Mouse (Mus musculus) kidney, adult 18-20 months (tissue): Measurements from ENCODE around the gene Fhl1.
A peak's percentile ranks its signal among the peaks of the same experiment; 100 is the strongest.

Experiments
- DNase-seq: peaks from one replicate; pipeline ENCODE4 v3.0.0; 2021

Gene Fhl1

DNA sequence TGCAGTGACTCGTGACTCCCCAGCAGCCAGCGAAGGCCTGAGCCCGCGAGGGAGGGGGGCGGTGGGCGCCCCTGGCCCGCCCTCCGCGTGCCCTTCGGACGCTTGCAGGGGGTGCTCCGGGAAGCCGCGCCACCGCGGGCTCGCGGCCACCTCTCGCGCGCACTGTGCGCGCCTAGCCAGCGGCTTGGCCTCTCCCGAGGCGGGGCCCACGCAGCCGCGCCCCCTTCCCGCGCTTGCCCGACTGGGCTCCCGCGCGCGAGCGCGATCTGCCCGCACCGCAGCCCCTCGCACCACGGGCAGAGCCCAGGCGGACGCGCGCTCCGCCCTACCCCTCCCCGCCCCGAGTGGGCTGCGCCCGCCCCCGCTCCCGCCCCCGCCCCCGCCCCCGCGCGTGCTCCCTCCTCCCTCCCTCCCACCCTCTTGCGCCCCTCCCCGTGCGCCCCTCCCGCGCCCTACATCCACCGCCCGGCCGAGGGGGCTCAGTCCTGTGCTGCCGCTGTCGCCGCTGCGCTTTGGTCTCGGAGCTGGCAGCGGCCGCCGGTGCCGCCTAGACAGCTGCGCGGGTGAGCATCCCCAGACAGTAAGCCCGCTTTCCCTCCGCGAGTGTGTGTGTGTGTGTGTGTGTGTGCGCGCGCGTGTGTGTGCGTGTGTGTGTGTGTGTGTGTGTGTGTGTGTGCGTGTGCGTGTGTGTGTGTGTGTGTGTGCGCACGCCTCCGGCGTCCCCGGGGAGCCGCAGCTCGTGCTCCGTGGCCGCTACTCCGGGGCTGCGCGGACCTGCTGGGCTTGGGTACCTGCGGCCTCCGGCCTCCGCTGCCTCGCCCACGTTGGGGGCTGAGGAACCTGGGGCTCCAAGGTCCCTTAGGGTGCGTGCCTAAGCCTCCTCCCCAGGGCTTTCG lies at the start of gene Fhl1:
Gene Fhl1, plus strand, starts transcription at position 482 of the 896 bp plus-strand sequence.
- DNase-seq = peak; percentile 70

DNA sequence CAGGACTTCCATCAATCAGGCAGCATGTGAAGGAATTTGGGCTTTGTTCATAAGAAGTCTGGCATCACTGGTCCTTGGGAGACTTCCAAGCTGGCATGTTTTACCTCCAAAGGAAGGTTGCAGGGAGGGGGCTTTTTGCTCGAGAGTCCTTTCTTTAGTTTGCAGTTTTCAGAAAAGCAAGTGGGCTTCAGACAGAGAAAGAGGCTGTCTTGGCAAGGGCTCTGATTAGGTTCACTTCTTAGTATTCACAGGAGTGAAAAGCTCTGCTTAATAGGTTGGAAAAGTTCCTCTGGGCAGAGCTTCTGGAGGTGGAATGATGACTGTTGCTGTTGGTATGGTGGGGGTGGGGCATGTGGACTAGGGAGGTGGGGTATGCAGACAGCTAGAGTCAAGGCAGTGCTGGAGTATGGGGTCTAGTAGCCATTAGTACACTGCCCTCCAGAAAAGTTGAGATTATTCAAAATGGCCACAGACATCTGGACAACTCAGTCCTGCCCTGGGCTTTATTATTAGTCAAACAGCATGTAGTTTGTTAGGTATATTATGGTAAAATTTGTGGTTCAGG lies 49.3 kb upstream of the Fhl1 start:
- no peak for DNase-seq

DNA sequence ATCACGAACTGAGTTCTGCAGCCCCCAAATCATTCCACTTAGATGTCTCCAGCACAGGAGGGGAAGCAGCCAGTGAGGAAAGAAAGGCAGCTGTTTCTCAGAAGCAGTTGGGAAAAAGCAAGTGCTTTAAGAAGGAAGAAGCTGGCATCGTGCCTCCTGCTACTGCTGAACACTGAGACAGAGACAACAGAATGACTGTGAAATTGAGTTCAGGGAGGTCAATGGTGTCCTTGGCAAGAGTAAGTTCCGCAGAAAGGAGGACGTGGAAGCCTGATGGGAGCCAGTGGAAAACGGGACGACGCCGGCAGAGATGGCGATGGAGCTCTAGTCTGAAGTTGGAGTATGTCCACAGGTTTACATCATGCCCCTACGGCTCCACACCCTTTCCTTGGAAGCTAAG lies 48.1 kb upstream of the Fhl1 start:
- peak; percentile 32 for DNase-seq

DNA sequence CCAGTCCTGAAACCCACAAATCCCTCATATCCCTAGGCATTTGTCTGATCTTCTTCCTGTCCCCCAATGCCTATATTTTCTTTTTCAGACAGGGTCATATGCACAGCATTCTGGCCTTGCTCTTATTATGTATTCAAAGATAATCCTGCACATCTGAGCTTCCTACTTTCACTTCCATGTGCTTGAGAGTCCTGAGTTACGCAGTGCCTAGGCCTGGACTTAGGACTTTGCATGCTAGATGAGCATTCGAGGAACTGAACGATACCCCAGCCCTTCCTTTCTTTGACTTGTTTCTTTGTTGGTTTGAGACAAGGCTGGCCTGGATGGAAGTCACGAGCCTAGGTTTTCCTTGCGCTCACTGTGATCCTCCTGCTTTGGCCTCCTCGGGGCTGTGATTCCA lies 39.0 kb upstream of the Fhl1 start:
- no peak for DNase-seq

DNA sequence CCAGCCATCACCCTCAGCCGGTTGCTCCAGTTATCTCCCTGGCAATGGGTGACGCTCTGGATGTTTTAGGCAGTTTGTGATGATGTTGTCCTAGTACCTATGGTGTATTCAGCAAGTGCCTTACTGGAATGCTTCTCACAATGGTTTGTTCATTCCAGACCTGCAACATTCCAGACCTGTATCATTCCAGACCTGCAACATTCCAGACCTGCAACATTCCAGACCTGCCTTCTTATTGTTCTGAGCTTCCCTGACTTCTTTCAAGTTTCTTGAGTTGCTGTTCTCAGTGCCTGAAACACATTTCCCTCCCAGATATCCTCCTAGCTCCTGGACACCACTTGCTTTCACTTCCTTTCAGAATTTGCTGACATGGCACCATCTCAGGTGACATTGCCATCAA lies 37.0 kb upstream of the Fhl1 start:
- no peak for DNase-seq

DNA sequence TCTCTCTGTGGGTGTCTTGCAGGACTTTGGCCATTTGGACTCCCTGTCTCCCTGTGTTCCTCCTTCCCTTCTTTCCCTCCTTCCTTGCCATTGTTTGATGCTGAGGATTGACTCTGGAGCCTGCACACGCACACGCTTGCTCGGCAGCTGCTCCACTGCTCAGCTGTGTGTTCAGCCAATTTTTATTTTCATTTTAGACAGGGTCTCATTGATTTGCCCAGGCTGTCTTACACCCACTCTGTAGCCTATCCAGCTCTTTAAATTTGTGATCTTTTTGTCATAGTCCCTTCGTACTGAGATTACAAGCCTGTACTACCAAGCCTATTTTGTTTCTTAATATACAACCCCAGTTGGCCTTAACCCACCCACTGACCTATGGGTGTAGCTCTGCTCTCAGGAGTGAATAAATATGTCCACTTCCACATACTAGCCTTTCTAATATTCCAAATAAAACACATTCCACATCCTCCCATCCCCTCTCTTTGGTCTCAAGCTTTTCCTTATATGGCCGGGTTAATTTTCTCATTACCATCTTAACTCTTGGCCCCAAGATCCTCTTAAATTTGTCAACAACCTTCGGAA lies 34.3 kb upstream of the Fhl1 start:
- no peak for DNase-seq

DNA sequence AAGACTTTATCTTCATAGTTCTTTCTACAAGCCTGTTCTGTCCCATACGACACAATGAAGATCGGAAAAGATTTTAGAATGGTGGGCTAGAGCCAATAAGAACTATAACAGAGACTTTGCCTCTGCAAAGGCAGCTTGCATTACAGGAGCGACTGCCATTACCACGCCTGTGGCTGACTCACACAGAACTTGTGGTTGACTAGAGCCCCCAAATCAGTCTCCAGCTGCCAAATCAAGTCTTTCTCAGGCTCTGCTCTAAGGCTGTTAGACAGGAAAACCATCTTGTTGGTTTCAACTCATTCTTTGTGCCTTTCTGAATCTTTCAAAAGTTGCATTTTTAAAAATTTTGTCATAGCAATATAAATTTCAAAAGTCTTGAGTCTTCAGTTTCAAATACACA lies 33.7 kb upstream of the Fhl1 start:
- DNase-seq = no peak

DNA sequence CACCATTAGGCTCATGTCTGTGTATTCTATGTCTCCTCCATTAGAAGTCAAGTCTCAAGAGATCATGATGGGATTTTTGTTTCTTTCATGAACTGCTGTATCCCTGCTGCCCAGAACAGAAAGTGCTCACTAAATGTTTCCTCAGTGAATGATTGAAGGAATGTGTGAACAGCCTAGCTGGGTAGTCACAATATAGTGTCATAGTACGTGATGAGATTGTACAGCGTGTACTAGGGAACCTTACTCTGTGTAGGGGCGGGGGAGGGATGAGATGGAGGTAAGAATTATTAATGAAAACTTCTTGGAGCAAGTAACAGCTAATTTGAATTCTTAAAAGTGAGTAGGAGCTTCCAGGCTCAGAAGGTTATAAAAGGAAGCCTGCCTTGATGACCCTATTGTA lies 30.3 kb upstream of the Fhl1 start:
- no peak for DNase-seq

DNA sequence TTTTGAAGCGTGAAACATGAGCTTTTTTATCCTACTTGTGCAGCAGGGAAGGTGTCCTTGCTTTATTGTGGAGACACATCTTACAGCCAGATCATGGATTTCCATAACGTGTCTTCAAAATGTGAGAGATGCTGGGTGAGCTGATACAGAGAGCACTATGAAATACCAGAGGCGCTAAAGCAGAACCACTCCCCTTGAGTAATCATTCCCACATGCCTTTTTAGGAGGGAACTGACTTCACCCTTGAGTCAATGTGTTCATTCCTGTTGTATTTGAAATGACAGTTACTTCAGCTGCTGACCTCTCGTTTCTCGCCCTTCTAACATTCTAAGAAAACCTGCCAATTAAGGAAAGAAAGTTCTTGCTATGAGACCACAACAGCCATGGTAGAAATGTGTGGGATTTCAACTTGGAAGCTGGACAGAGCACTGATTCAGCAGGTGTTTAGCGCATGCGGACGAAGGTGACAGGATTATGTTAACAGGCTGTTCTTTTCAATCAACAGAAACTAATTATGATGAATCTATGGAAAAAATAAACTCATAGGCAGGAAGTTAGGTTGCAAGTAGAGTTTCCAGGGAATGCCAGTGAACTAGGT lies 27.5 kb upstream of the Fhl1 start:
- no peak for DNase-seq

DNA sequence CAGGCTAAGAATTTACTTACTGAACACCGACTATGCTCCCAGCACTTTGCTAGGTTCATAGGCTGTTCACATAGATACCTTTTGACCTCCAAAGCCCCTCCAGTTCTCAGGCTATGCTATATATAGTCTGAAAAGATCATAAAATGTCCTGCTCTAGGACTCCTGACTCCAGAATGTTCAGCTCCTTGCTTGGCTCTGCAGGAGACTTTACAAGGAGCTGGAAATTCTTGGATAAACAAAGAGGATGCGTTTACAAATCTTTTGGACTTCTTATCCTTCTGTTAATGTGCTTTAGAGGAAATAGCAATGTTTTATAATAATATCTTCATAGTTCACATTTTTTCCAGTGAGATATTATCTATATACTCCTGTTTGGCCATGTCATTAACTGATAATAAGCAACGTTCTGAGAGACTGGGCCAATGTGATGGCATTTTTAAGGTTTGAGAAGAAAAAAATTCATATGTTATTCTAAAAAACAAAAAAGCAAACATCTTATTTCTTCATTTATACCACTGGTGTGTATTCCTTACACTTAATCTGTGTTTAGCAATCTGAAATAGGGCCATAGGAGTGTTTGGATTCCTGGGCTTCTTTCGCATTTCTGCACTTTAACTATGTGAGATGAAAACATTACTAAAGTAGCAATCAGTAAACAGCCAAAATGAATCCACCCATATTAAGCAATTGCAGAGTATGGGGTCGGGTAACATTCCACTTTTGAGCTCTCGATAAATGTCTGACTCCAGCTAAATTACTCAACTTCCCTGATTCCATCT lies 22.8 kb upstream of the Fhl1 start:
- no peak for DNase-seq

DNA sequence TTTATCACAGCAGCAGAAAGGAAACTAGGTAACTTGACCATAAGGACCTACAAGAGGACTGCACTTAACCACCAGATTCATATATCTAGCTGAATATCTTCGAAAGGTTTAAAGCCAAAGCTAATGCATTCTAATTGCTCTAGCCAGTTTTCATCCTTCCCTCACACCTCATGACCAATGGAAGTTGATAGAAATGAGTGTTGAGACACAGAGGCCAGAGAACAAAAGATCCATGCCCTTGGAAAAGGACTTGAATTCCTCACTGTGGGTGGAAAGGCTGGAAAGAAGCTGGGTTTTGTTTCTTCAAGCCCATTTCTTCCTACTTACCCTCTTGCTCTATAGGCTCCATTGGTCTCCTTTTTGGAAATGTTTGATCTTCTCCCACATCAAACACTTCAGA lies 21.1 kb upstream of the Fhl1 start:
- no peak for DNase-seq

DNA sequence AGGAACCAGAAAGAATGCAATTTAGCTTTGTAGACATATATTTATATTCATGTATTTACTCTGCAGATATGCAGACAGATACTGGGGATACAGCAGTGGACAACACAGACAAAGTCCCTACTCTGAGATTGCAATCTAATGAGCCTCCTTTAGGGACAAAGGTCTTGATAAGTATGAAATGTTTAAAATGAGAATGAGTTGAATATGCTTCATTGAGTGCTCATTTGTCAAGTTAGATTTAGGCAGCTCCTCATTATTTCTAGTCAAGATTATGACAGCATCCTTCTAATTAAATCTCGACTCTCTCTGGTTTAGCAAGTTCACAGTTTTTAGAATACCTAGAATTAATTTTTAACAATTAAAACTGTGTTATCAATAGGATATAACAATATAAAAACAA lies 18.9 kb upstream of the Fhl1 start:
- no peak for DNase-seq

DNA sequence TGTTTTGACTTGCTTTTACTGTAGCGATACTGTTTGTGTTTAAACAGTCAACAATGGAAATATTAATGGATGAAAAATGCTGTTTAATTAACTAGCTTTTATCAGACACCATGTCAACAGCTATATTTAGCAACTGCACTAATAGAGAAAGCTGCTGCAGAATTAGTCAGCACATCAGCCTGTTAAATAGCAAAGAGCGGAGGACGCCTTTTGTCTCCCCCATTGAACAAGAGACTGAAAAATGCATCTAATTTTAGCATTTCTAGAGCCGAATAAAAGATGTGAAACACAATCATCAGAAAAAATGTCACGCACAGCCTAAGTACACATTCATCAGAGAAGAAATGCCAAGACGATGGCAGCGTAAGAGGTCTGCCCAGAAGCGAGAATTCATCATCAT lies 9.0 kb upstream of the Fhl1 start:
- DNase-seq = no peak

DNA sequence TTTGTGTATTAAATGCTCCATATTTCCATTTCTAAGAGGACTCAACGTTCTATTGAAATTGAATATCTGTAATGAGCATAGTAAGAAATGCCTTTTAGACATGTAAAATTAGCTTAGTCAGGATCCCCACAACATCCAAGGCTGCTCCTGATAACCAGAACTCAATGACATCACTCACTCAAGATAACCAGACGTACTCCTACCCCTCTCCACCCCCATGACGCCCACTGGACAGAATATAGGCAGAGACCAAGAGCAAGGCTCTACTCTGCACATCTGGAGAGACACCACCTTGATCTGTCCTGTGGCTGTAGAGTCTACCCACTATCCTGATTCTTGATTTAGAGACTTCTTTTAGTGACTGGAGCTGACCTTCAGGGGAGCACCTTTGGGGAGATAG lies 3.1 kb upstream of the Fhl1 start:
- no peak for DNase-seq

DNA sequence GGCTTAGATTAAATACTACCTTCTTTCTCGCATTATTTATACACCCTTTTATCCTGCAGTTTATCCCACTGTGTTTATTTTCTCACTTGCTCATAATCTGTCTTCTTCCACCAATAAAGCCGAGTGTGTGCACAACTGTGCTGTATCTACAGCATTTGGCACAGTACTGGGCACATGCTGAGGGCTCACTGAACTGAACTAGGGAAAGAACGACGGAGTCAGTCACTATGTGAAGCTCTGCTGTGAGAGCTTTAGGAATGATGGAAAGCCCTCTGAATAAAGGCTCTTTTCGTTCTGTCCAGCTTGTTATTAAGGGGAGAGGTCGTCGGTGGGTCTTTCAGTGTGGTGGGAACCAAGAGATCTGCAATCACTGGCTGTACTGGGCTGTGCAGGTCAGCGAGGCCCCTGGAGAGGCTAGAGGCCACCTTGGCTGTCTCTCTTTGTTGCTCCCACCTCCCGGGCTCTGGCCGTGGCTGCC lies 720 bp upstream of the Fhl1 start:
- no peak for DNase-seq

DNA sequence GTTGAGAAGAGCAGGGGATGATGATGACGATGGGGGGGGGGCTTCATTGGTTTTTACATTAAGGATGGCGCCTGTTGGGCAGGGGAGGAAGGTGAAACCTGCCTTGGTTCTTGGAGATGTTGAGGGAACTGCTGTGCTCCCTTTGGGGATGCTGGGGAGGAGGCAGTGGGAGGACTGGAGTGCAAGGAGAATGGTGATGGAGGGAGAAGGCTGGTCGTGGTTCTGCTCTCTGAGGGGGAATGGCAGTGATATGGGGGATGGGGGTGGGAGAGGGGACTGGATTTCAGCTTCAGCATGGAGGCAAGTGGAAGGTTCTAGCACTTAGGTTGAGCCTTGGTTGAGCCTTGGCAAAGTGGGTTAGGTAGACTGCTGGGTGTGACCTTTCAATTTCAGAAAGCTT lies 814 bp downstream of the Fhl1 start:
- DNase-seq = no peak

DNA sequence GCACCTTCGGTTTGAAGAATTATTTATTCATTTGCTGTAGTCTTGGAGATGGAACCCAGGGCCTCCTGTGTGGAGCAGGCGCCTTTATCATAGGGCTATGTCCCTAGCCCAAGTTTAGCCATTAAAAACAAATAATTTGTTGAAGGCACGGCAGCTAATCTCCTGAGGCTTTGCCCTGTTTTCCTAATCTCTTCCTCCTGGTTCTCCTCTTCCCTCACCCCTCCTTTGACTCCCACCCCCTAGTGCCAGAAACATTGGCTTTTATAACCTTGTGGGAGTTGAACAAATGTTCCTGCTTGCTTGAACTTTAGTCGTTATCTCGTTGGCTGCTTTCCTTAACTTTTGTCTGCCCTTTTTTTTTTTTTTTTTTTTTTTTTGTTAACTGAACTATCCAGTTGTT lies 2.8 kb downstream of the Fhl1 start:
- DNase-seq = no peak

DNA sequence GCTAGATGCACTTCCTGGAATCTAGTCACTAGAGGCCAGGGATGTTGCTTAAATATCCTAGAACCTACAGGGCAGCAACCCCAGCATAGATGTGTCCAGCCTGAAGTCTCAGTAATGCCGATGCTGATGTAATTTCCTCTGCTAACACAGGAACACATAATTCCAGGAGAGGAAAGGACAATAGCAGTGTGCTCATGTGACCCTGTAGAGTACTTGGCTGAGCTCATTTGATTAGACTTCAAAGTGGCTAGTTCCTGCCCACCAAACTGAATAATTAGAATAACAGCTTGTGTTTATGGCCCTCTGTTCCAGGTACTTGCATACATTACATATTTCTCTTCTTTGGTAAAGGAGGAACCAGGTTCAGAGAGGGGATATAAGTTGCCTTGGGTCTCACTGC lies 4.6 kb downstream of the Fhl1 start:
- no peak for DNase-seq

DNA sequence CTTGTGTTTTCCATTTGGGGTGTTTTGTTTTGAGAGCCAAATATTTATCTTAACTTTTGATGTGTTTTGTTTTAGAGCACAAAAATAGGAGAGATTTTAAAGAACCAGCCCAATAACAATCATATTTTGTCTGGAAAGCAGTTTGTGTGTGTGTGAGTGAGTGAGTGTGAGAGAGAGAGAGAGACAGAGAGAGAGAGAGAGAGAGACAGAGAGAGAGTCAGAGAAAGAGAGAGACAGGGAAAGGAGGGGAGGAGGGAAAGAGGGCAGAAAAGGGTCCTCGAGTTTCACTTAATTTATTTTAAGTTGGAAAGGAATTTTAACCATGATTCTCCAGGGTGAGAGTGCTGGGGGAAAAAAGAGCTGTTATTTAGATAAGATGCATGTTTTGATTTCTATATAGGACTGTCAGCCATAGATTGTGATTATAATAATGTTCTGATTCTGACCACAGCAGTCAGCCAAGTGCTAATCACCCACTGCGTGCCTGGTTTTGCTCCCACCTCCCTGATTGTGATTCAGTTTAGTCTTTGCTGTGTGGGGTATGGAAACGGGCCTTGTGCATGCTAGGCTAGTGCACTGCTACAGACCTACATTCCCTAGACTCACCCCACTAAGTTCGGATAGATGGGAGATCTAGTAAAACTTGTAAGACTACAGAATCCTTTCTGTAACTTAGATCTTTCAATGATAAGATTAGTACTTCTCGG lies 6.4 kb downstream of the Fhl1 start:
- no peak for DNase-seq

DNA sequence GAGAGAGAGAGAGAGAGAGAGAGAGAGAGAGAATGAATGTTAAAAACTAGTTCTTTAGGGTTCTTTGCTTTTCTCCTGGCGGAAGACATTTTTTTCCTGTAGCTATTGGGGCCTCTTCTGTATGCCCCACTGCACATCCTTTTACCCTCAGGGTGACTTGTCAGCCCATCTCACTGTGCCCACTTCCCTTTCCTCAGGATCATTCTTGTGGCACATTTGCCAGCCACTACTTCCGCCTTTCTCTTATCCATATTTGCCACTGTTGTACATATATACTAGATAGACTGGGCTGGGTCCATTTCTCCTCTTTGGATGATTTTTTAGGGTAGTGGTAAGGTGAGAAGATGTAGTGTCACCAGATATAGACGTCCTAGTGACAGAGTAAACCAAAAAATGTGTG lies 9.8 kb downstream of the Fhl1 start:
- DNase-seq = no peak

DNA sequence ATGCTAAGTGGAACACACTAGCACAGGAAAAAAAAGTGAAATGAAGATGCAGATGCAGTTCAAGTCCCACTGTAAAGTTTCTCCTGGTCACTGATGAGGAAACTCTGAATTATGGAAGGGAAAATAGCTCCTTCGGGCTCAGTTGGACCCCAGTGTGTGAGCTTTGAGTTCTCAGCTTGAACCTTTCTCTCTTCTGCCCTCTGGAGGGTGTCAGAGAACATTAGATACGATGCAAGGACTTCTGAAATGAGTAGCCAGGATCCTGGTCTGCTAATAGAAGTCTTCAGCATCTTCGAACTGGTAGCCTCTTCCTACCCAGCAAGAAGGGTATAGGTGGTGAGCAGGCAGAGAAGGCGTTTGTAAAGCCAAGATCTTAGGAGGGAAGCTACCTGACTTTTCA lies 19.9 kb downstream of the Fhl1 start:
- no peak for DNase-seq

DNA sequence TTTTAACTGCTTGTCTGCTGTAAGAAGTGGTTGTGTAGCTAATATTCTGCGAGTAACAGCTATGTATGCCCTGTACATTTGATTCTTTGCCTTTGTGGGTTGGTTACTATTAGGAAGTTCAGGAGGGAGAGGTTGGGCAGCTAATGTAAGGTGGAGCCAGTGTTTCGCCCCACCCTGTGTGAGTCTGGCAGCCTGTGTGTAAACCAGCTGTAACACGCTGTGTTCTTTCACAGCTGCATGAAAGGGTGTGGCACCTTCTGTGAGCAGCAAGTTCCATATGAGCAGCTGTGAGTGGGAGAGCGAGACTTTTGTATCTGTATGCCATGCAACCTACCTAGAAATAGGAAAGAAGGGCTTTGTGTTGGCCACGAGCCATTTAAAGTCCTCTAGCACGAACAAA lies 20.6 kb downstream of the Fhl1 start:
- no peak for DNase-seq
